Mouse (Mus musculus) spleen, postnatal 14 days (tissue): ENCODE measurements around the gene Fbxl14.
A peak's percentile ranks its signal among the peaks of the same experiment; 100 is the strongest.

Experiments used
- DNase-seq, 2 experiments: peaks; one replicate each; pipeline ENCODE4 v3.0.0; 2021 to 2022; ENCODE audit warnings: low spot score in 2 of 2

The Fbxl14 gene

DNA sequence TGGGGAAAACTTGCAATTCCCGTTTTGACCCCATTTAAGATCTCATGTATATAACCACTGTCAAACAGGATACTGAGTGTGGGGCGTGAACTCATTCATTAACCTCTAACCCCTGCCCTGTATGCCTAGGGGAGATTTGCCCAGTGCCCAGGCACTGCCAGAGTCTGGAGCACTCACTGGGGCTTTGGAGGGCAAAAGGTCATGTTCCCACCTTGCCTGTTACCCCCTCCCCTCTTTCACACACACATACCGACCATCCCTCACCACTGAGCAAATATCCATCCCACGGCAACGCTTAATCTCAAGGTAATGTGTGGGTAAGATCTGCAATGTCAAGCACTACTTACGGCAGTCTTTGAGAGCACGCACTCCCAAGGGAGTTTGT, 13.2 kb downstream of the Fbxl14 start:
- no peak for DNase-seq

DNA sequence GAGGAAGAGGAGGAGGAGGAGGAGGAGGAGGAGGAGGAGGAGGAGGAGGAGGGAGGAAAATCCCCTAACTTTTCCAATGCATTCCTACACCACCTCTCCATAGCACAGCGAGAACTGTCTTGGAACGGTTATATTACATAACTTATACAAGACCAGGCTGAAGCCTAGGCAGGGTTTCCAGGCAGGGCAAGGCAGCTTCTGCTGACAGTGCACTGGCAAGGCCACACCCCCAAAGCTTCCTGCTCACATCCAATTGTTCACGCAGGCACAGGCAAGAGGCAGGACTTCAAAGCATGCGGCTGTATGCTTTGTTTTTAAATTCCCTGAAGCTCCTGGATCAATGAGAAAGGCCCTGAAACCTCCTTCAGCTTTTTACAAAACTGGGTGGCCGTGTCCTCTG, 19.8 kb downstream of the Fbxl14 start:
- no peak for DNase-seq

DNA sequence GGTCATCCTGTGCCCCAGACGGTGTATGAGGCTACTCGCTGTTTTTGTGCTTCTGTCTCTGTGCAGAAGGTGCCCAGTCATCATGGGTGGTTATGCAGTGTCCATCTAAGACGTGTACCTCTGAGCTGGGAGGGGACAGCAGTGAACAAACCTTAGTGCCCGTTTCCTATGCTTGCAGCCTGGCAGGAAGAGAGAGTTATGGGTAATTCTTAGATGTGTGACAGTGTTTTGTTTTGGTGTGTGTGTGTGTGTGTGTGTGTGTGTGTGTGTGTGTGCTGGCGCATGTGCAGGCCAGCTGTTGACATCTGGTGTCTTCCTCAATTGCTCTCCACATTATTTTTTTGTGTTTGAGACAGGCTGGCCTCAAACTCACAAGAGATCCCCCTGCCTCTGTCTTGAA, 20.6 kb downstream of the Fbxl14 start:
- no peak for DNase-seq

DNA sequence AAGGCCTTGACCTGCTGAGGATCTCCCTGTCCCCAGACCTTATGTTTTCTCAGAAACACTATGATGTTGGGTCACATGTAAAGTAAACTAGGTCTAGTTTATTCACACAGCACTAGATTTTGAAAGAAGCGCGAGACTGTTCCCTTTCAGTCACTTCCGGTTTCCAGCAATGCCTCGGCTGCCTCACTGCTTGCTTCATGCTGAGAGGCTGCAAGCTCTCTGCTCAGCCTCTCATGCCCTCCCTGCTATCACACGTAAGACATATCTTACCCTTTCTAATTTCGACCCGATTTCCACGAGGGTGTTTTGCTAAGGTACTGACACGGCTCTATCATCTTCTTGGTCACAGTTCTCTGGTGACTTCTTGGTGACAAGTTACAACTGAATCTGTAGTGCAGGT, 22.6 kb downstream of the Fbxl14 start:
- peak in 1 of 2 experiments; percentile 13 for DNase-seq

DNA sequence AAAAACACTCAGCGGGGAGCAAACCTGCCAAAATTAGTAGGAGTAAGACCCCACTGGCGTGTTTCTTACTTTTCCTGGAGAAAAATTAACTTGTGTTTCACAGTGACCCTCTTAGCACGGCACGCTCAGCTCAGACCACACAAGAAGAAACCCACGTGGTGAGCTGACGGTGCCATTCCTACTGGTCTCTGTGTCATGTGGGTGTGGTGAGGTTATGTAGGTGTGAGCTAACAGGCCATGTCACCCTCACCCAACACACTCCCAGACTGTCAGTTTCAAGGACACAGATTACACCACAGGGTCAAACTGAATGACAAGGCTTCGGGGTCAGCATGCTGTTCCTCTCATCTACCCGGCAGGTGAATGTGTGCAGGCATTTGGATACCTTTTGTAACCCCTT, 25.3 kb downstream of the Fbxl14 start:
- DNase-seq: no peak

DNA sequence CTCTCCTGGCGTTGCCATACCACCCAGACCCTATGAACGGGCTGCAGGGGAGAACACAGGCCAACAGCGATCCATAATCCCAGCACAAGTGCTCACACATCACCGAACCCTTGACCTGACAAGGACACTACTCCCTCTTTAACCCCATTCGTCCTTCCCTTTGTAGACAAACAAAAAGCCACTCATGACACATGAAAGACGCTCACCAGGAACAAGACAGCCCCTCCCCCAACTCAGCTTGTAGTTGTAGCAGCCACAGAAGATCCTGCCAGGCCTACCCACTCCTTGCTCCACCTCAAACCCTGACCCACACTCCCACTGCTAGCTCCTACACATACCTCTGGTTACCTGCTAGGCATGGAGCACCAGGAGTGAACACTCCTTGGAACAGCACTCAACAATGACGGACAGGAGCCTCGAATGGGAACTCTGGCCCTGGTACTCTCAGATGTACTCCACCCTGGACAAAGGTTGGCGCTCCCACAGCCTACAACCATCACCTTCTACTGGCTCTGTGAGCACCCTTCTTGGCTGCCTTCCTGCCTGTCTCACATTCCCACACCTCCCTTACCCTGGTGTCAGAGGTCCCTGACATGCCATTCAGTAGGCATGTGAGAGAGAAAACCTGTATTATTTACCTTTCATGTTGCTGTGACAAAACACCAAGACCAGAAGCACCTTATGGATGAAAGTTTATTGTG, 26.2 kb downstream of the Fbxl14 start:
- no peak for DNase-seq

DNA sequence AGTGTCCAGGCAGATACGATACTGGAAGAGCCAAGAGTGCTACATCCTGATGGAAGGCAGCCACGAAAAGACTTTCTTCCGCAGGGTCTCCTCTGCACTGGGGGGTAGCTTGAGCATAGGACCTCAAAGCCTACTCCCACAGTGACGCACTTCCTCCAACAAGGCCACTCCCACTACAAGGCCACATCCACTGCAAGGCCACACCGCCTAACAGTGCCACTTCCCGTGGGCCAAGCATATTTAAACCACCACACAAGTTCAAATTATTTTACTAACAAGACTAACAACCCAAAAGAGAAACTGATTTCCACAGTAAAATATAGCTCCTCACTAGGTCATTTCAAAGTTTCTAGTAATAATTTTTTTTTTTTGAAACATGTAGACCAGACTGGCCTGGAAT, 28.8 kb downstream of the Fbxl14 start:
- DNase-seq: no peak

DNA sequence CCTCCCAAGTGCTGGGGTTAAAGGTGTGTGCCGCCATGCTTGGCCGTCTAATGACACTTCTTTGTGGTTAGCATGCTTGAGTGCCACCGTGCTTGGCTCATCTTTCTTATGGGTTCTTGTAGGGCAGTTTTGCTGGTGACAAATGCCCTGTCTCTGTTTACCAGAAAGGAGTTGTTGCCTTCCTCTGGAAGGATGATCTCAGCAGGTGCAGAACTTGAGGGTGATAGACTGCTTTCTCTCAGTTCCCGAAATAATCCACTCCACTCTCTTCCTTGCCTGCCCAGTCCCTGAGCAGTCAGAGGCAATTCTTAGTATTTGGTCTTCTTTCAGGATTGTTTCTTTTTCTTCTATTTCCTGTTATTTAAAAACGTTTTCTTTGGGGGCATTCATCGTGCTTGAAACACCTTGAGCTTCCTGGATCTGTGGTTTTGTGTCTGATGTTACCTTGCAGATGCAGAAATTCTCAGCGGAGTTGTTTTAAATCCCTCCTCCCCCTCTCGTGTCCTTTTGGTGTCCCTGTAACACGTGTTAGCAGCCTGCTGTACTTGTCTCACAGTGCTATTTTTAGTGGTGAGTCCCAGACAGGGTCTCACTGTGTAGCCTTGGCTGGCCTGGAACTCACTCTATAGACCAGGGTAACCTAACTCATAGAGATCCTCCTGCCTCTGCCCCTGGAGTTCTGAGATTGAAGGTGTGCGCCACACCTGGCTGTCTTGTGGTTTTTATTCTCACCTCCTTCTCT, 29.3 kb downstream of the Fbxl14 start:
- DNase-seq: no peak

DNA sequence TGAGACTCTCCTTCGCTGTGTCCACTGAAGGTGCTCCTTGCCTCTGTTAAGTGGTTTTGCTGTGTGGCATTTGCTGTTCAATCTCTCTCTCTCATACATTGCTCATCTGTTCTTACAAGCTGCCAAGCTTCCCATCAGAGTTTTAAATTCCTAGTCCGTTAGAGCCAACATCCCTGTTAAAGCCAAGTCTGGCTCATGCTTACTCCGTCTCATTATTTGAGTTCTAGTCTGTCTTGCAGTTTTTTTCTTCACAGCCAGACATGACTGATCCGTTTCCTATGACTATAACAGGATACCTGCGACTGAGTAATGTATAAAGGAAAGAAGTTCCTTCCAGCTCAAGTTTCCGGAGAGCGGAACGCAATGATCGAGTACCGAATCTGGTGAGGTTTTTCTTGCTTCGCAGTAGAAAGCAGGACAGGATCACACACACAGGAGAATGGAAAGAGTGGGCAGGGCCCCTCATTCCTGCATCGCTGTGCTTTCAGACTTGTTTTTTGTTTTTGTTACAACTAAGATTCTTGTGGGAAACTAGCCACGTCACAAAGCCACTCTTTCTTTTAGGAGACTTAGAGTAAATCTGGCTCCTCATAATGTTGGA, 30.1 kb downstream of the Fbxl14 start:
- DNase-seq: no peak

DNA sequence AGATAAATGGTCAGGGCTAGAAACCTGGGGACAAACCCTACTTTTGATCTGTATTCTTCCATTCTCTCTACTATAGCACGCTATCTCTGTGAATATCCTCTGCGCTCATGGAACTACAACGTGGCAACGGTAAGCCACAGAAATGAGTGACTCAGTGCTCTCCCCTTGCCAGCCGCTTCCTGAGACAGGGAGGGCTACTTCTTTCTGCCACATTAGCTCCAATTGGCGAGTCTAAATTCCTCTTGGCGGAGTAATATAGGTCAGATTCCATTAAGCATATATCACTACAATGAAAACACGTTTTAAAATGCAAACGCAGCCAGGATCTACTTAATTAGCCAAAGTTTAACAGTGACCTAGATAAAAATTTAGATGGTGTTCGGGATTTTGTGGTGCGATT, 33.2 kb downstream of the Fbxl14 start:
- DNase-seq: no peak

DNA sequence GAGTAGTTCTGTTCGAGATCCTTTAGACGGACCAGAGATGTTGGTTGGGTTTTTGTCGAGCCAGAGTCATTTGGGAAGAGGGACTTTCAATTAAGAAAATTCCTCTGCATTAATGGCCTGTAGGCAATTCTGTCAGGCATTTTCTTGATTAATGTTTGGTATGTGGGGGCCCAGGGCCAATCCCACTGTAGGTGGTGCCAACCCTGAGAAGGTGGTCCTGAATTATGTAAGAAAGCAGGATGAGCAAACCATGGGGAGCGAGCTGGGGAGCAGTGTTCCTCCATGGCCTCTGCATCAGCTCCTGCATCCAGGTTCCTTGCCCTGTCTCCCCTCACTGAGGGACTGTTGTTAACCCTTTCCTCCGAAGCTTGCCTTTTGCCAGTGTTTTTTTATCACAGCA, 34.0 kb downstream of the Fbxl14 start:
- no peak for DNase-seq

DNA sequence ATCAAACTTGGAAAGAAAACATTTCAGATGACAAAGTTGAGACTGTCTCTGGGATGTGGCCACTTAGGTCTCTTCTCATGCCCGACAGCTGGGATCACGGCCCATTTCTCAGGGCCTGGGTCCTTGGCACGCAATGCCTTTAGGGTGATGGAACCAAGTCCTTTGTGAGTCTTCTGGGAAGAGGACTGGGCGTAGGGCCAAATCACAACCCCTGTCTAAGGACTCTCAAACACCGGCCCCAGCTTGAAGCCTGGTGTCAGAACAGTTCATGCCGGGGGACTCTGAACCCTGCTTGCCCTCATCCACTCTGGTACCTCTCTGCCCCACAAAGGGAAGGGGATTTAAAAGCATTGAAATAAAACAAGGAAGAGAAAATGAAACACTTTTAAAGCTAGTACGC, 34.6 kb downstream of the Fbxl14 start:
- DNase-seq: no peak

DNA sequence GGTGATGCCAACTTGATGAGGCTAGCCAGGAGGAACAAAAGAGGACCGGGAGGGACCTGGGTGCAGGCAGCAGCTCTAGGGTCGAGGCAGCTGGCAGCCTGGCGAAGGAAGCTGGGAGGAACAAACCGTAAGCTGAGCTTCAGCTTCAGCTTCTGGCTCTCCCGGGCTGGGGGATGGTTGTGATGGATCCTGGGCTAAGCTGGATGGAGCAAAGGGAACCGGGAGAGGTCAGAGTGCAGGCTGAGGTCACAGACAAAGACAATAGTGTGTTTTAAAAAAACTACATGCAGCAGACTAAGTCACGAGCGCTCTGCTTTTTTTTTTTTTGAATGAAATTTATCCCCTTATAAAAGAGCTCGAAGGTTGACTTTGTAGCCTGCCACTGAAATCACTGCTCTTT, 41.3 kb downstream of the Fbxl14 start:
- DNase-seq: no peak

DNA sequence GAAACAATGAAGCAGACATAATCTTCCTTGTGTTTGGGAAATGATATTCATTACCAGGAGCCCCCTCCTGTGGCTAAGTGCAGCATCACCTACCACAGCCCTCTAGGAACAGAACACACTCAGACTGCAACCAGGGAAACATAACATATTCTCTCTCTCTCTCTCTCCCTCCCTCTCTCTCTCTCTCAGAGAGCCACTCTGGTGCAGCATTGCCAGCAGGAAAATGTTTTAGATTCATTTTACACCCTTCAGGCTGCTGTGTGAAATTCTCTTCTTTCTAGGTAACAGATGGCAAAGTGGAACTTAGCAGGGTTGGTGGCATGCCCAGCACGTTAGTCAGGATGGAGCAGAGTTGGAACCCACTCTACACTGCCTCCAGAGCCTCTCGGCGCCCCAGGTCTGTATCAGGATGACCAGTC, 42.0 kb downstream of the Fbxl14 start:
- DNase-seq: no peak

DNA sequence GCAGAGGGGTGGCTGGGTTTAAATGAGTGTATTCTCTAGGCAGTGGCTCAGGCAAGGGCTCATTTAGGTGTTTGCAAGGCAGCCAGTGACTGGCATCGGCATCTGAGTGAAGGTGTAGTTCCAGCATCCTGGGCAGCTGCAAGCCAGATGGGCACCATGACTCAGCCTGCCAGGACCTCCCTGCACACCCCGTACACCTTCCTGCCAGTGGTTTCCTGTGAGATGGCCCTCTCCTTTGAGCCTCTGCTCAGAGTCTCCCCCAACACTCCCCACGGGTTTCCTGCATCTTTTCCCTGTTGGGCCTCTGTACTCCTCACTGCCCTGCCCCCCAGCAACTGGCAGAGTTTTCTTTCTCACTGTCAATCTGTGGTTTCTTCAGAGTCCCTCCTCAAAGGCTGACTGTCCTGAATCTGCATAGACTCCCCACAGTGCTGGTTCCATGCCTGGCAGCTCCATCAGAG, 42.5 kb downstream of the Fbxl14 start:
- DNase-seq: no peak

DNA sequence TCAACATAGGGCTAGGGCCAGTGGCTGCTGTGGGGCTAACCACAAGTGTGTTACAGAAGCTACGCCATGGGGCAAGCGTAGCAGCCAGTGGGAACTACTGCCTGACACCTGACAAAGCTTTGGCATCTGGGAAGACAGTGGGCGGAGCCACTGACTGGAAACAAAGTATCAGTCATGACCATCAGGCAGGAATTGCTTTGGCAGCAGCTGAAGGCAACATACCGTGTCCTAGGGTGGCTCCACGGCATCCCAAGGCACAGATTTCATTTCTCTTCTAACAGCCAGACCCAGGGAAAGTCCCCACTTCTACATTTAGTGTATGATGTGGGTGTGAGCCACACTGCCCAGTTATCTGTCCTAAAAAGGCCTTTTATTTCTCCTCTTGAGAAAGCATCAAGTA, 47.0 kb downstream of the Fbxl14 start:
- DNase-seq: no peak

DNA sequence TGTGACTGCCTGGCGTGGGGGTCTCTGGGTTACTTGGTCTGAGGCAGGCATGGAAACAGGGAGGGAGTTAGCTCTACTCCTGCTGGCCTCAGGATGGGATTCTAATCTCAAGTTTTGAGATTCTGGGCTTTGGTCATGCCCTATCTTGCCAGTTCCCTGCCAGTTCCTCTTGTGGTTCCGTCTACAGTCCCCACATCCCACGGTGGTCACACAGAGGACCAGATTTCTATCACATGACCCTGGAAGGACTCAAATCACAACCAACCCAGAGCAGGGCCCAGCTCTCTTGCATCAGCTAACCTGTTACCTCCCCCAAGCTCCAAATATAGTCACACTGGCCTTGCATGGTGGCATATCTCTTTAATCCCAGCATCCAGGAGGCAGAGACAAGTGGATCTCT, 50.2 kb downstream of the Fbxl14 start:
- DNase-seq: no peak
